Mouse (Mus musculus): ENCODE measurements at regions not wholly inside any gene's neighbourhood (a gene's known extent, or its start where the extent isn't known, plus 50 kb on each side); places are given as distances from the start of the nearest gene placed in this dataset.

DNA sequence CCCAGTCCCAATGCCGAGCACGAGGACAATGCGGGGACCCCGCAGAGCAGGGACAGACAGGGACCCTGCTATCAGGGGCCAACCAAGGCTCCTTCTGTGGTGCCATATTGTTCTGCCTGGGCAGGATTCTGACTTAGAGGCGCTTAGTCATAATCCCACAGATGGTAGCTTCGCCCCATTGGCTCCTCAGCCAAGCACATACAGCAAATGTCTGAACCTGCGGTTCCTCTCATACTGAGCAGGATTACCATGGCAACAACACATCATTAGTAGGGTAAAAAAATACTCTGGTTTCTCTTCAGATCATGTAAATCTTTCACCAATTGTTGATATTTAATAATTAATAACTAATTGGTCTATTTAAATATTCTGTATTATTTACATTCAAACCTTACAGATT, 2140.3 kb upstream of the Cdh20 start:
- DNase-seq = peak; percentile 99 to 100
- intact Hi-C loops (cut with DNase I) = no loop called here

GRCm38 (mm10) chr1:102644379-102644778, 2123.9 kb upstream of the Cdh20 start:
- intact Hi-C loops (cut with DNase I) = no loop called here
- DNase-seq = no peak

GRCm38 (mm10) chr1:102687367-102688070, 2080.8 kb upstream of the Cdh20 start:
- intact Hi-C loops (cut with DNase I) = no loop called here
- no peak for DNase-seq

DNA sequence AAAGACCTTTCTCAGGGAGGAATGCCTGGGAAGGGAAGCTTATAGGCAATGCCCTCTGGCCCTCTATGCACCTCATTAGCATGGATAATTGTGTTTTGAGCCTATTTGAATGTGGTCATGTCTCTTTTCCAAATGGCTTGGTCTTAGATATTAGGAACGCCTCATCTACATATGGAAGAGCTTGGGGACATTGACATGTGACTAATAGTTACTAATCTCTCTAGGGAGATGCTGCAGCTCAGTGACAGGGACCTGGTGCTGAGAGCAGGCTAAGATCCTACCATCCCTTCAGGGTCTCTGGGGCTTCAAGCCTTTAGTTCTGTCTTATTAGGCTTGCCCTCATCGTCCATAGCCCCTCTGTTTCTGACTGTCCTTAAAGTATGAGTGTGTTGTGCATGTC, 2051.9 kb upstream of the Cdh20 start:
- DNase-seq = no peak
- intact Hi-C loops (cut with DNase I) = no loop called here

GRCm38 (mm10) chr1:102733991-102734390, 2034.3 kb upstream of the Cdh20 start:
- intact Hi-C loops (cut with DNase I) = no loop called here
- DNase-seq = no peak

DNA sequence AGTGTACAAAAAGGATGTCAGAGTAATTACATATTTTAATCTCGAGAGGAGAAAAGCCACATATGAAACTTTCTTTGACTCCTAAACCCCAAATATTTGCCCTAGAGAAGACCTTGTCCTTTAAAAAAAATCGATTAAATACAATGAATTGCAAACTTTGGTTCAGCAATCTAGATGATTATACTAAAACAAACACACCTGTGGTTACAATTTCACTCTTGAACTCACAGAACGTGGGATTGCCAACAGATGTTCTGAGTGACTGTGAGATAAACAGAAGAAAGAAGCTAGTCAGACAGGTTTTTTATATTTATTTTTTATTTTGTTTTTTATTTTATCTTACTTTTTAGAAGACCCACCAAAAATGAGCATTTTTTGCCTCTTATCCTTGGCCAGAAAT, 2032.9 kb upstream of the Cdh20 start:
- DNase-seq = no peak
- intact Hi-C loops (cut with DNase I) = no loop called here

DNA sequence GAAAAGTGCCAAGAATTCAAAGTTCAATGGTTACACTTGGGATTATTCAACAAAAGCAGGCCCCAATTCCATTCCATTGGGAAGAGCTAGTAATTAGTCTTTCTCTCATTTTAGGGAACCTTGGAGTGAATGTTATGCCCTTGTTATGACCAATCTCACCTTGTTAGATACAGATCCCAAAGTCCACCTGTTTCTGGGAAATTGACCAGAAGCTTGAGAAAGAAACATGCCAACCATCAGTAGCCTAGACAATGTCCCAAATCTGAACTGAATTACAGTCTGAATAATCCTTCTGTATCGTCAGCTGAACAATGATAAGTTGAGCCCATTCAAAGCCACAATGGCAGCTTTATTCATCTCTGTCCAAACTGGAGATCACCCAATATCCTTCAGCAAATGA, 2010.4 kb upstream of the Cdh20 start:
- DNase-seq = no peak
- intact Hi-C loops (cut with DNase I) = no loop called here

All from heart, postnatal 36 days (tissue).